Mouse (Mus musculus) CH12.LX (cell line): ENCODE results near the gene Gng12. TPM values are rescaled to one million over a fixed set of nuclear protein-coding genes. Genes with fewer than 3 reads are reported as not detected.

Source experiments
- DNase-seq: peaks from one replicate; pipeline ENCODE4 v3.0.0-alpha.2; 2013; ENCODE audit errors: extremely low read depth
- H3K27ac ChIP-seq: 2 replicates; pipeline ENCODE4 v1.5.1; 2012; ENCODE audit warnings: low read depth, mild to moderate bottlenecking, control low read depth, moderate library complexity; ENCODE audit not compliant: insufficient read depth
- H3K27me3 ChIP-seq: replicated peaks from 2 replicates; pipeline ENCODE3; 2012; ENCODE audit warnings: inconsistent platforms
- H3K36me3 ChIP-seq, 2 experiments: replicated peaks in 1 of 2; 2 replicates each; pipeline versions ENCODE3 to v1.6.1; 2012; ENCODE audit warnings: inconsistent platforms in 1 of 2, low read length in 1 of 2, mild to moderate bottlenecking in 1 of 2, mixed read lengths in 1 of 2, moderate library complexity in 1 of 2; ENCODE audit not compliant: control insufficient read depth in 1 of 2, insufficient read depth in 1 of 2
- H3K4me1 ChIP-seq, 2 experiments: 2 replicates each; pipeline ENCODE4 v1.6.1; 2012; ENCODE audit warnings: inconsistent platforms in 1 of 2, moderate library complexity in 1 of 2; ENCODE audit not compliant: insufficient read depth in 2 of 2, control insufficient read depth in 1 of 2
- H3K4me2 ChIP-seq: 2 replicates; pipeline ENCODE4 v1.6.1; 2012; ENCODE audit warnings: low read depth, mild to moderate bottlenecking, control low read depth; ENCODE audit not compliant: poor library complexity, insufficient read depth, severe bottlenecking
- H3K4me3 ChIP-seq, 3 experiments: fragments of 150-350 bp in 1 of 3; sonication (generic) in 1 of 3; replicated peaks in 1 of 3; 2 replicates each; pipeline versions ENCODE3 to v1.5.1; 2011 to 2012; ENCODE audit warnings: low read depth in 2 of 3, low read length in 2 of 3, mild to moderate bottlenecking in 2 of 3, moderate library complexity in 2 of 3, control low read depth in 1 of 3, improper control_type of control experiment in 1 of 3, inconsistent platforms in 1 of 3, mixed read lengths in 1 of 3; ENCODE audit not compliant: poor library complexity in 1 of 3
- H3K79me2 ChIP-seq: replicated peaks from 2 replicates; pipeline ENCODE4 v1.6.1; 2012; ENCODE audit warnings: mild to moderate bottlenecking, moderate library complexity; ENCODE audit not compliant: control insufficient read depth, poor library complexity, insufficient read depth, severe bottlenecking; ENCODE audit errors: extremely low read depth
- H3K9ac ChIP-seq: 2 replicates; pipeline ENCODE4 v1.6.1; 2012; ENCODE audit warnings: low read depth, mild to moderate bottlenecking, control low read depth, moderate library complexity; ENCODE audit not compliant: insufficient read depth
- H3K9me3 ChIP-seq: replicated peaks from 2 replicates; pipeline ENCODE3; 2012; ENCODE audit warnings: low read length, inconsistent platforms, mixed read lengths
- BHLHE40 ChIP-seq: IDR thresholded peaks from 2 replicates; pipeline ENCODE4 v1.6.1; 2011; ENCODE audit warnings: mild to moderate bottlenecking, low read depth, low read length, improper control_type of control experiment
- CHD2 ChIP-seq: IDR thresholded peaks from 2 replicates; pipeline ENCODE4 v1.6.1; 2011; ENCODE audit warnings: low read length, improper control_type of control experiment
- ELF1 ChIP-seq: IDR thresholded peaks from 2 replicates; pipeline ENCODE4 v1.6.1; 2014; ENCODE audit warnings: low read depth, mild to moderate bottlenecking, inconsistent platforms, low read length, improper control_type of control experiment
- EP300 ChIP-seq: IDR thresholded peaks from 2 replicates; pipeline ENCODE4 v1.6.1; 2011; ENCODE audit warnings: low read length, improper control_type of control experiment
- ETS1 ChIP-seq: conservative IDR thresholded peaks from 2 replicates; pipeline ENCODE4 v1.6.1; 2012; ENCODE audit warnings: low read depth, mild to moderate bottlenecking, inconsistent platforms, low read length, improper control_type of control experiment, moderate library complexity
- GABPA ChIP-seq: IDR thresholded peaks from 2 replicates; pipeline ENCODE4 v1.6.1; 2012; ENCODE audit warnings: low read depth, low read length, improper control_type of control experiment, inconsistent platforms; ENCODE audit not compliant: insufficient replicate concordance
- HCFC1 ChIP-seq: IDR thresholded peaks from 2 replicates; pipeline ENCODE4 v1.6.1; 2012; ENCODE audit warnings: low read depth, mild to moderate bottlenecking, inconsistent platforms, low read length, improper control_type of control experiment
- JUN ChIP-seq: IDR thresholded peaks from 2 replicates; pipeline ENCODE4 v1.6.1; 2011; ENCODE audit warnings: low read depth, mild to moderate bottlenecking, low read length, improper control_type of control experiment, moderate library complexity; ENCODE audit not compliant: insufficient read depth
- KAT2A ChIP-seq: IDR thresholded peaks from 2 replicates; pipeline ENCODE4 v1.6.1; 2012; ENCODE audit warnings: low read length, improper control_type of control experiment, inconsistent platforms; ENCODE audit not compliant: insufficient replicate concordance
- MAFK ChIP-seq: IDR thresholded peaks from 2 replicates; pipeline ENCODE4 v1.6.1; 2011; ENCODE audit warnings: low read length, improper control_type of control experiment; ENCODE audit not compliant: insufficient replicate concordance
- MAX ChIP-seq: IDR thresholded peaks from 2 replicates; pipeline ENCODE4 v1.6.1; 2011; ENCODE audit warnings: low read length, improper control_type of control experiment
- MAZ ChIP-seq: IDR thresholded peaks from 2 replicates; pipeline ENCODE4 v1.6.1; 2012; ENCODE audit warnings: low read depth, mild to moderate bottlenecking, inconsistent platforms, low read length, improper control_type of control experiment, moderate library complexity
- MXI1 ChIP-seq: IDR thresholded peaks from 2 replicates; pipeline ENCODE4 v1.6.1; 2011; ENCODE audit warnings: mild to moderate bottlenecking, low read depth, low read length, improper control_type of control experiment
- NELFE ChIP-seq: IDR thresholded peaks from 2 replicates; pipeline ENCODE4 v1.6.1; 2011; ENCODE audit warnings: low read depth, low read length, improper control_type of control experiment
- NRF1 ChIP-seq: IDR thresholded peaks from 2 replicates; pipeline ENCODE4 v1.6.1; 2014; ENCODE audit warnings: low read depth, mild to moderate bottlenecking, inconsistent platforms, low read length, improper control_type of control experiment, moderate library complexity
- PAX5 ChIP-seq: IDR thresholded peaks from 2 replicates; pipeline ENCODE4 v1.6.1; 2012; ENCODE audit warnings: low read length, inconsistent platforms, mixed read lengths
- POLR2A ChIP-seq: IDR thresholded peaks from 2 replicates; pipeline ENCODE4 v1.6.1; 2011; ENCODE audit warnings: low read depth, mild to moderate bottlenecking, improper control_type of control experiment, low read length
- POLR2AphosphoS2 ChIP-seq: IDR thresholded peaks from 2 replicates; pipeline ENCODE4 v1.6.1; 2011; ENCODE audit warnings: low read depth, low read length, improper control_type of control experiment
- RCOR1 ChIP-seq: conservative IDR thresholded peaks from 2 replicates; pipeline ENCODE4 v1.6.1; 2012; ENCODE audit warnings: low read depth, mild to moderate bottlenecking, inconsistent platforms, low read length, improper control_type of control experiment
- SIN3A ChIP-seq: IDR thresholded peaks from 2 replicates; pipeline ENCODE4 v1.6.1; 2012; ENCODE audit warnings: low read length, improper control_type of control experiment, inconsistent platforms
- SMC3 ChIP-seq: IDR thresholded peaks from 2 replicates; pipeline ENCODE4 v1.6.1; 2011; ENCODE audit warnings: low read depth, low read length, improper control_type of control experiment
- TBP ChIP-seq: conservative IDR thresholded peaks from 2 replicates; pipeline ENCODE4 v1.6.1; 2011; ENCODE audit warnings: low read depth, low read length, improper control_type of control experiment
- TCF12 ChIP-seq: IDR thresholded peaks from 2 replicates; pipeline ENCODE4 v1.6.1; 2014; ENCODE audit warnings: low read depth, mild to moderate bottlenecking, inconsistent platforms, low read length, improper control_type of control experiment
- UBTF ChIP-seq: IDR thresholded peaks from 2 replicates; pipeline ENCODE4 v1.6.1; 2012; ENCODE audit warnings: low read depth, mild to moderate bottlenecking, inconsistent platforms, low read length, improper control_type of control experiment, moderate library complexity
- USF2 ChIP-seq: conservative IDR thresholded peaks from 2 replicates; pipeline ENCODE4 v1.6.1; 2011; ENCODE audit warnings: low read depth, low read length, improper control_type of control experiment
- ZC3H11A ChIP-seq: IDR thresholded peaks from 2 replicates; pipeline ENCODE4 v1.6.1; 2012; ENCODE audit warnings: low read depth, mild to moderate bottlenecking, inconsistent platforms, low read length, improper control_type of control experiment
- ZKSCAN1 ChIP-seq: IDR thresholded peaks from 2 replicates; pipeline ENCODE4 v1.6.1; 2012; ENCODE audit warnings: low read depth, inconsistent platforms, low read length, improper control_type of control experiment, borderline replicate concordance
- ZMIZ1 ChIP-seq: IDR thresholded peaks from 2 replicates; pipeline ENCODE4 v1.6.1; 2012; ENCODE audit warnings: low read depth, mild to moderate bottlenecking, inconsistent platforms, low read length, improper control_type of control experiment
- ZNF384 ChIP-seq: IDR thresholded peaks from 2 replicates; pipeline ENCODE4 v1.6.1; 2012; ENCODE audit warnings: low read depth, low read length, improper control_type of control experiment, inconsistent platforms
- dilution Hi-C: fragments of 300-500 bp; cut with MboI; formaldehyde crosslinking; loops from 2 replicates; pipeline ENCODE4 v1.14.3; 2020; ENCODE audit warnings: low sequenced_read_pairs; ENCODE audit not compliant: extremely low pct_unique_long_range_greater_than_20kb, extremely low pct_ligation_motif_present
- in situ Hi-C: fragments of 300-500 bp; cut with MboI; formaldehyde crosslinking; loops from 3 replicates; pipeline ENCODE4 v1.14.3; 2019; ENCODE audit warnings: low sequenced_read_pairs, low pct_ligation_motif_present, low pct_unique_long_range_greater_than_20kb, mixed read lengths
- polyA plus RNA-seq: library from polyadenylated mRNA; unstranded; fragments of >175 nt; gene quantifications from 2 replicates; pipeline ENCODE4 v1.2.1, GENCODE M21; 2012; ENCODE audit warnings: low read depth; ENCODE audit not compliant: insufficient read length
- total RNA-seq, 2 experiments: library from RNA; depleted of rRNA; stranded (reverse); fragments of 300-350 nt in 1 of 2; fragments of >200 nt in 1 of 2; gene quantifications; 2 replicates each; pipeline ENCODE4 v1.2.3; 2012 to 2014

Gng12 gene
- total and polyA plus RNA-seq, 3 experiments, result 3.9 to 20.8 (median 12.2) TPM

GRCm38 (mm10) chr6:66958466-66959235, 62.5 kb downstream of the Gng12 start:
- Histone ChIP-seq H3K9ac (no peak overlapping the region), H3K36me3 (peaks cover 0 to 9% of the 10 kb centered on the region in 2 experiments), H3K27ac (no peak overlapping the region), H3K27me3 (no peaks in the 10 kb centered on the region), H3K9me3 (no peaks in the 10 kb centered on the region), H3K79me2 (no peaks in the 10 kb centered on the region), H3K4me3 (no peak overlapping the region), H3K4me1 (peaks cover 4 to 48% of the 10 kb centered on the region in 2 experiments), H3K4me2 (no peak overlapping the region)
- DNase-seq, result no peak
- in situ Hi-C loops (loop anchor here (25.0 kb wide), 1 partner anchor 354 kb away; no protein-coding TSS in a partner anchor), dilution Hi-C loops (no loop called here)
- TF ChIP-seq ZNF384, result no peak
- no peak for TF ChIP-seq KAT2A
- TF ChIP-seq TCF12, result no peak
- no peak for TF ChIP-seq HCFC1
- TF ChIP-seq SMC3, result no peak
- TF ChIP-seq POLR2AphosphoS2, result no peak
- TF ChIP-seq NELFE, result no peak
- no peak for TF ChIP-seq ZKSCAN1
- no peak for TF ChIP-seq NRF1
- TF ChIP-seq GABPA, result no peak
- TF ChIP-seq JUN, result no peak
- TF ChIP-seq ZC3H11A, result no peak
- no peak for TF ChIP-seq RCOR1
- no peak for TF ChIP-seq MAX
- no peak for TF ChIP-seq USF2

GRCm38 (mm10) chr6:66962582-66963043, 66.4 kb downstream of the Gng12 start:
- Histone ChIP-seq H3K79me2 (no peaks in the 10 kb centered on the region), H3K4me3 (no peak overlapping the region), H3K36me3 (peaks cover 0 to 4% of the 10 kb centered on the region in 2 experiments), H3K9ac (no peak overlapping the region), H3K27ac (no peak overlapping the region), H3K4me2 (peak overlapping the region; percentile 64), H3K27me3 (no peaks in the 10 kb centered on the region), H3K9me3 (no peaks in the 10 kb centered on the region), H3K4me1 (peaks cover 0 to 60% of the 10 kb centered on the region in 2 experiments; a peak in 2 of 4 replicates)
- dilution Hi-C loops, result no loop called here
- DNase-seq, result peak; percentile 76
- in situ Hi-C loops, result loop anchor here (25.0 kb wide), 1 partner anchor 350 kb away; no protein-coding TSS in a partner anchor
- TF ChIP-seq ZMIZ1, result no peak
- TF ChIP-seq NELFE, result no peak; the same call in 1 of the 2 replicates
- TF ChIP-seq MAFK, result peak; percentile 81; the same call in 1 of the 2 replicates
- no peak for TF ChIP-seq ZKSCAN1
- TF ChIP-seq RCOR1, result no peak
- TF ChIP-seq CHD2, result no peak
- TF ChIP-seq MXI1, result no peak
- no peak for TF ChIP-seq EP300
- TF ChIP-seq TBP, result 0 out of 2 replicates have a peak, but pooled peaks have one; percentile 4
- peak; percentile 97 for TF ChIP-seq SMC3
- TF ChIP-seq ELF1, result no peak
- no peak for TF ChIP-seq GABPA
- no peak for TF ChIP-seq POLR2AphosphoS2
- peak; percentile 94 for TF ChIP-seq ZC3H11A
- TF ChIP-seq USF2, result no peak
- 0 out of 2 replicates have a peak, but pooled peaks have one; percentile 13 for TF ChIP-seq BHLHE40
- TF ChIP-seq ZNF384, result peak; percentile 92
- no peak for TF ChIP-seq UBTF
- TF ChIP-seq POLR2A, result no peak
- TF ChIP-seq ETS1, result no peak
- no peak for TF ChIP-seq TCF12
- no peak for TF ChIP-seq PAX5
- TF ChIP-seq SIN3A, result no peak
- no peak for TF ChIP-seq MAZ
- no peak for TF ChIP-seq KAT2A
